Mouse (Mus musculus) erythroid progenitor cell, adult 5-6 weeks (primary cell): Measurements from ENCODE around the gene Cct8l1. TPM values are rescaled to one million over a fixed set of nuclear protein-coding genes. Genes with fewer than 3 reads are reported as not detected.

Experiments
- ATAC-seq: replicated peaks from 2 replicates; pipeline ENCODE4 v1.8.0; 2016; ENCODE audit warnings: moderate number of reproducible peaks, mild to moderate bottlenecking, moderate TSS enrichment, inconsistent platforms; ENCODE audit not compliant: poor library complexity, low FRiP score, severe bottlenecking
- total RNA-seq, 2 experiments: library from RNA; stranded (forward) in 1 of 2; stranded (reverse) in 1 of 2; fragments of 150-400 nt in 1 of 2; fragments of 186-747, 209-891 nt in 1 of 2; gene quantifications; 2 replicates each; pipeline versions ENCODE4 v1.2.3 to v1.2.4; 2015 to 2017; ENCODE audit warnings: low replicate concordance in 2 of 2

Cct8l1 gene
- total RNA-seq, 2 experiments from 2014 or later = not detected

GRCm38 (mm10) chr5:25529529-25530421 lies 13.9 kb downstream of the Cct8l1 start:
- ATAC-seq = peak; percentile 93

- no peak for ATAC-seq
These were observed 14.8 kb downstream of the Cct8l1 start for GRCm38 (mm10) chr5:25530629-25531028.

DNA sequence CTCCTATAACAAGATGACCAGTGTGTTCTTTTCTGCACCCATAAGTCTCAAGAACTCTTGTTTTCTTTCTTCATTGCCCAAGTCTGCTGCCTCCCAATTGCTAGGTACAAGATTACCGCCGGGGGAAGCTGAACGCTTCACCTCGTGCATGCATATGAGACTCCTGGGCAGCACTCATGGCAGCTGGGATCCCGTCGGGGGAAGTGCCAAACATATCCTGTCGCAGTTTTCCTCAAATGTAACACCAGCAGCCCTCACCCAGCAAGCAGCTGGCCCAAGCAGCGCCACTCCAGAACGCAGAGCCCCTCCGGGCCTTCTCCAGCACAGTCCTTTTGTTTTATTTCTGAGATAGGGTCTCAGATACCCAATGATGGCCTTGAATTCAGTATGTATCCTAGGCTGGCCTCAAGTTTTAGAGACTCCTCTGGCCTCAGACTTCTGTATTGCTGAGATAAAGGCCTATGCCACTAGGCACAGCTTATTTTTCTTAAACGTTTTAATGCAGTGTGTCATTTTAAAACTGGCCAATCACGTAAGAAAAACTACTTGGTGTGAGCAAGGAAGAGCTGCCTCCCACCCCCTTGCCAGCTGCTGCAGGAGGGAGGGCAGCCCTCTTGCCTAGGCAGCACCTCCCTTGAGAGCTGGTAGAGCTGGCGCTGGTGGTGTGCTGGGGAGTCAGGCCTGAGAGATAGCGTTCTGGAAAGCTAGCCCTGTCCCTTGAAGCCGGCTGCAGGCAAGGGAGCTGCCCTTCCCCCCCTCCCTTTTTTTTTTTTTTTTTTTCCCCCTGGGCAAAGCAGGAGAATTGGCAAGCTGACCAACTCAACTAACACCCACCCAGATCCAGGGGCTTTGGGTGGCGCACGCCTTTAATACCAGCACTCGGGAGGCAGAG lies 16.6 kb downstream of the Cct8l1 start:
- no peak for ATAC-seq

DNA sequence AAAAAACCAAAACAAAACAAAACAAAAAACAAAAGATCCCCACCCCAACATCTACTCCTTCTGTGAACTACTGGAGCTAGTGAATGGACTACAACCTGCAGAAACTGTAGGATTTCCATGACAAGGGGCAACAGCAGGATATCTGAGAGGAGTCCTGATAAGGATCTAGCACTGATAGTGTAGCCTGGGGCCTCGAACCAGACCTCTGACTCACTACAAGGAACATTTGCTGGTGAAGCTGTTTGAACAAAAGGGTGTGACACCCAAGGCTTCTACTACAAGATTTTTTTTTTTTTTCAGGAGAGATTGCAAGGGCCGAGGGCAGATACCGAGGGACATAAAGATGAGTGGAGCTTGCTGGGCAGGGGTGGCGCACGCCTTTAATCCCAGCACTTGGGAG lies 17.4 kb downstream of the Cct8l1 start:
- ATAC-seq = no peak

DNA sequence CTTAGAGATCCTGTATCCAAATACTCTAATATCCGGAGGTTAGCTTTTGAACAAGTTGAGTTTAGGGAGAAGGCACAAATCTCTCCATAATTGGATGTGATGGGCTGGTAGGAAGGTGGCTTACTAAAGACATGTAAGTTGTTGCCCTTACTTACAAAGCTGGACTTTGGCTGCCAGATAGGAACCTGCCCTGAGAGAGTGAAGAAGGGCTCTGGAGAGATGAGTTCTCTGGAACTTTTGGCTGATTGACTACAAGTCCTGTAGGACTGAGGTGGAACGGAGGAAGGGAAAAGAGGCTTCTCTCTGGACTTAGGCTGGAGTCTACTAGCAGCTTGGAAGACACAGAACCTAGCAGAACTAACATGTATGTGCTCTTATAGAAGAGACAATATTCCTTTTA lies 19.7 kb downstream of the Cct8l1 start:
- no peak for ATAC-seq

- no peak for ATAC-seq
These were observed 20.6 kb downstream of the Cct8l1 start for GRCm38 (mm10) chr5:25536451-25536850.

GRCm38 (mm10) chr5:25536921-25537409 lies 21.1 kb downstream of the Cct8l1 start:
- no peak for ATAC-seq

DNA sequence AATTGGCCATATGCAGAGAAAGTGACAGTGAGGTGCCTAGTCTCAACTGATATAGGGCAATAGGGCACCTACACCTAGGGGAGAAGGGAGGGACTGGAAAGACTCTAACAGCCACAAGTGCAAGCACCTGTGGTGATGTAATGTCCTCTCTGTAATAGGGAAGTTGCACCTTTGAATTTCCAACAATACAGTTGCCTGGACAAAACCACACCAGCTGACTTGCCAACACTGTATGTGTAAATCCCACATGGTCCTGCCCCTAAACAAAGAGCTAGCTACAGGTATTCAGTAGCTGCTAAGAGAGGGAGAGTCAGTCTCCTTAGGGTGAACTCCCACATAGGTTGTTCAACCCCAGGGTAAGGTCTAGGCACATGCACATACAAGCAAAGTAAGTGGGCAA lies 24.5 kb downstream of the Cct8l1 start:
- no peak for ATAC-seq

GRCm38 (mm10) chr5:25540921-25541320 lies 25.1 kb downstream of the Cct8l1 start:
- no peak for ATAC-seq

GRCm38 (mm10) chr5:25541661-25542060 lies 25.8 kb downstream of the Cct8l1 start:
- ATAC-seq = no peak

GRCm38 (mm10) chr5:25544061-25544460 lies 28.2 kb downstream of the Cct8l1 start:
- no peak for ATAC-seq

DNA sequence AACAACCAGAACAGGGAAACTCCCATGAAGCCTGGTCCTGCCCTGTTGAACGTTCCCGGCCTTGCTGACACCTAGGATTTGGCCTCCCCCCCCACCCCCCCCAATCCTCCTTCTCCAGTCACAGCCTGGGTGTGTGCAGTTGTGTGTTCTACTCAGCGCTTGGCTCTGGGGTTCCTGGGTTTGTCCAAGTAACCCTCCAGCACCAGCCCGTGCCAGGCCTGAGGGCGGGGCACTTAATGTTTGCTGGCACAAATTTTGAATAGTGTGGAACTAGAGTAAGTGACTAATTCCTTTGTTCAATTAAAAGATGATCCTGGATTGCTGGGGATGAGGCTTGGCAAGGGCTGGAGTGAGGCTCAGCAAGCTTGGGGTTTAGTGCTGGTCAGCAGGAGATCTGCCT lies 28.7 kb downstream of the Cct8l1 start:
- ATAC-seq = no peak

DNA sequence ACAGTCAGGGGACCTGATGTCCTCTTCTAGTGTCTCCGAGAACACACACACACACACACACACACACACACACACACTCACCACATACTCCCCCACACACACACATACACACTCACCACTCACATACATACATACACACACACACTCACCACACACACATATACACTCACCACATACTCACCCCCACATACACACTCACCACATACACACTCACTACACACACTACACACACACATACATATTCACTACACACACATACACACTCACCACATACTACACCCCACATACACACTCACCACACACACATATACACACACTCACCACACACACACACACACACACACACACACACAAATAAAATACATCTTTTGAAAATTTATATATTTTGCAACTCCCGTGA lies 31.0 kb downstream of the Cct8l1 start:
- ATAC-seq = no peak

- no peak for ATAC-seq
These were observed 35.0 kb downstream of the Cct8l1 start for GRCm38 (mm10) chr5:25550912-25551311.

GRCm38 (mm10) chr5:25554210-25554609 lies 38.3 kb downstream of the Cct8l1 start:
- no peak for ATAC-seq

DNA sequence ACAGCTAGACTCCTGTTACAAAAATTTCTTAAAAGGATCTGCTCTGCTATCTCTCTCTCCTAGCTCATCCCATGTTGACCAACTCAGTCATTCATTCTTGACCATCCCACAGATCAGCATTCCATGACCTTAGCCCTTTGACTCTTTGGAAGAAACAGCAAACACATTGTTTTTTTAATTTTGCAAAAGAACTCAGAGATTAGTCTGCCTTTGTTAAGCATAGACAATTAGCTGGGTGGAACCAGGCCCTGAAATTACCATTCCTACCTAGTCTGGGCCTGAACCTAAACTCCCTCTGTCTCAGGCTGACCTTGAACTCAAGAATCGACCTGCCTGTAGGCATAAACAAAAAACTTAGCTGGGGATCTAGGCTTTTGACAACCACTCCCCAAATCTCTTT lies 38.8 kb downstream of the Cct8l1 start:
- ATAC-seq = no peak

DNA sequence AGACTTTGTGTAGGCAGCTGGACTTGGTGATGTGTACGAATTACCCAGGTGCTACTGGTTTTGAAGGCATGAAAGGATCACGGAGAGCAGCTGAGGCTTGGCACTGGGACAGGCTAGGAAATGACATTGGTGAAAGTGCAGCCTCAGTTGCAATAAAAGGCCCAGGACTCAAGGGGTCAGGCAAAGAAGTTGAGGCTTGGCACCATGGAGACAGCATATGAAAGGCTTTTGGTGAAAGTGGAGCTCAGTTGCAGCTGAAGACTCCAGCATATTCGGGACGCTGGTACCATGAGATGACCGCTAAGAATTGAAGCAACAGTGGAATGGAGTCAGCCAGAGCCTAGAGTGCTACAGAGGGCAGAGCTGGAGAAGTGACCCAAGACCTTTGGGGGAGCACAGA lies 39.8 kb downstream of the Cct8l1 start:
- no peak for ATAC-seq

DNA sequence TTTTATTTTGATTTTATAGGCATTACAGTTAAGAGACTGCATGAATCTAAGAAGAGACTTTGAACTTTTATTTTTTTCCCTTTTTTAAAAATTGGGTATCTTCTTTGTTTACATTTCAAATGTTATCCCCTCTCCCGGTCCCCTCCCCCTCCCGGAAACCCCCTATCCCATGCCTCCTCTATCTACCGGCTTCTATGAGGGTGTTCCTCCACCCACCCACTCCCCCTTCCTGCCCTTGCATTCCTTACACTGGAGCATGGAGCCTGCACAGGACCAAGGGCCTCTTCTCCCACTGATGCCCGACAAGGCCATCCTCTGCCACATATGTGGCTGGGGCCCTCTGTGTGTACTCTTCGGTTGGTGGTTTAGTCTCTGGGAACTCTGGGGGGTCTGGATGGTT lies 40.5 kb downstream of the Cct8l1 start:
- ATAC-seq = no peak
